Comparison of ENCODE assay signal across 8 mouse cellular contexts in genomic region chr17:32165266-32165802, GRCm38 (mm10). TPM values are rescaled to one million over a fixed set of nuclear protein-coding genes. Genes with fewer than 3 reads are reported as not detected.
DNase-seq lines count a peak whose midpoint lies in the region; ATAC-seq and TF ChIP-seq lines count a peak whose summit lies in the region.

No protein-coding gene starts in this region.

- H3K4me3 ChIP-seq in kidney, adult 2 months (ENCODE audit: insufficient read depth, low read depth, low read length): peak overlapping the region; percentile 27; the same call in 1 of the 2 replicates
- H3K4me3 ChIP-seq in forebrain, embryonic 11.5 days (ENCODE audit: low read depth, low read length): peak overlapping the region; percentile 71
- peak overlapping the region; percentile 84 for H3K4me3 ChIP-seq in limb, embryonic 10.5 days

- no peaks in the 10 kb centered on the region for H3K4me1 ChIP-seq in kidney, adult 2 months (ENCODE audit: control insufficient read depth, insufficient read depth, low read length)
- H3K4me1 ChIP-seq in forebrain, embryonic 11.5 days (replicated peaks; ENCODE audit: control insufficient read depth, insufficient read depth, low read length): peaks cover 22% of the 10 kb centered on the region
- H3K4me1 ChIP-seq in limb, embryonic 10.5 days: peaks cover 55% of the 10 kb centered on the region

- peak overlapping the region; percentile 59 for H3K4me2 ChIP-seq in forebrain, embryonic 11.5 days (ENCODE audit: low read depth, low read length, severe bottlenecking)

- H3K9me3 ChIP-seq in forebrain, embryonic 11.5 days (ENCODE audit: control insufficient read depth, low read length): no peaks in the 10 kb centered on the region
- no peaks in the 10 kb centered on the region for H3K9me3 ChIP-seq in limb, embryonic 10.5 days (replicated peaks)

- WGBS in kidney, adult 2 months: 15% methylated on average over 9 of the region's 9 CpGs
- WGBS in forebrain, embryonic 11.5 days: 2% methylated on average over 9 of the region's 9 CpGs
- WGBS in limb, embryonic 10.5 days: 8% methylated on average over 9 of the region's 9 CpGs

- H3K36me3 ChIP-seq in kidney, adult 2 months (ENCODE audit: control insufficient read depth, insufficient read depth, low read length): no peaks in the 10 kb centered on the region
- H3K36me3 ChIP-seq in forebrain, embryonic 11.5 days (ENCODE audit: control insufficient read depth, insufficient read depth, low read length): no peaks in the 10 kb centered on the region
- H3K36me3 ChIP-seq in limb, embryonic 10.5 days: peaks cover 22% of the 10 kb centered on the region

- H3K27ac ChIP-seq in kidney, adult 2 months (ENCODE audit: insufficient read depth, low read depth, low read length): no peak overlapping the region
- H3K27ac ChIP-seq in forebrain, embryonic 11.5 days (ENCODE audit: low read depth, low read length): peak overlapping the region; percentile 86
- peak overlapping the region; percentile 96 for H3K27ac ChIP-seq in limb, embryonic 10.5 days

- H3K27me3 ChIP-seq in kidney, adult 2 months (replicated peaks; ENCODE audit: control insufficient read depth, insufficient read depth, low read length): no peaks in the 10 kb centered on the region
- H3K27me3 ChIP-seq in forebrain, embryonic 11.5 days (ENCODE audit: control insufficient read depth, insufficient read depth, low read length): no peaks in the 10 kb centered on the region; the same call in 1 of the 2 replicates
- H3K27me3 ChIP-seq in limb, embryonic 10.5 days (ENCODE audit: low read depth, poor library complexity, severe bottlenecking): peaks cover 20% of the 10 kb centered on the region

- no peak for DNase-seq in kidney, adult 2 months
- DNase-seq in kidney, adult 9 months: no peak
- no peak for DNase-seq in forebrain, embryonic 11.5 days (ENCODE audit: low spot score)
- peak; percentile 87 for DNase-seq in limb, embryonic 10.5 days (ENCODE audit: low spot score)
- DNase-seq in neural tube, embryonic 10.5 days (ENCODE audit: extremely low spot score, low spot score): peak; percentile 91
- DNase-seq in yolk sac, embryonic 10.5 days (ENCODE audit: low spot score): no peak
- no peak for DNase-seq in adrenal gland, adult (ENCODE audit: inconsistent age in 2 of 2, low spot score in 1 of 2)

- ATAC-seq in forebrain, embryonic 11.5 days (replicated peaks; ENCODE audit: low FRiP score): peak; percentile 82
- ATAC-seq in inflammation-experienced regulatory T-cells, adult 6 months: no peak

- peak overlapping the region; percentile 91 for H3K9ac ChIP-seq in forebrain, embryonic 11.5 days (ENCODE audit: low read length)

- no peak for TF ChIP-seq CTCF in kidney, adult 2 months (conservative IDR thresholded peaks at IDR 0.05; ENCODE audit: insufficient read depth, insufficient read length, low read depth, low read length)

- no peak for TF ChIP-seq POLR2A in kidney, adult 2 months (IDR thresholded peaks at IDR 0.05; ENCODE audit: low read depth, low read length)

RNA-seq across cellular contexts. Expression of gene Notch3, which starts 1.3 kb away (rescaled TPM):
- polyA plus RNA-seq in kidney, adult 2 months (2012; rRNA removed): 12.0 and 16.9 TPM in 2 replicates
- 26.8 and 30.2 TPM in 2 replicates for polyA plus RNA-seq in forebrain, embryonic 11.5 days (2014; fragmentation: Nextera tagmentation; extraction: Ambion mirVana)
- 23.8 and 32.1 TPM in 2 replicates for polyA plus RNA-seq in limb, embryonic 10.5 days (2016; fragmentation: Nextera tagmentation; extraction: Ambion mirVana)
- polyA plus RNA-seq in inflammation-experienced regulatory T-cells, adult 6 months (2017; shearing (Covaris generic)): not detected

RNA-seq across cellular contexts. Expression of gene Ephx3, which starts 24.0 kb away (rescaled TPM):
- 1.3 TPM in 2 replicates for polyA plus RNA-seq in kidney, adult 2 months (2012; rRNA removed)
- 0.13 and 0.23 TPM in 2 replicates for polyA plus RNA-seq in forebrain, embryonic 11.5 days (2014; fragmentation: Nextera tagmentation; extraction: Ambion mirVana)
- 0.11 TPM in 1 of 2 replicates, not detected in the other for polyA plus RNA-seq in limb, embryonic 10.5 days (2016; fragmentation: Nextera tagmentation; extraction: Ambion mirVana)
- under 1 TPM in 2 of 3 experiments, not detected in 1; 0.15 to 0.23 TPM for polyA plus RNA-seq in inflammation-experienced regulatory T-cells, adult 6 months (2017; shearing (Covaris generic))

Comparison
In these comparisons a context has a peak if more than half of its experiments do, and no peak if none do; other contexts are left out.
1. DNase-seq: peak in limb, embryonic 10.5 days (single experiment) and neural tube, embryonic 10.5 days (single experiment); none in kidney, adult 2 months (single experiment), kidney, adult 9 months (single experiment), forebrain, embryonic 11.5 days (single experiment), yolk sac, embryonic 10.5 days (single experiment) and adrenal gland, adult (0 of 2).
2. H3K4me3 ChIP-seq: peak in every context shown above with its lines; median percentile 84 in limb, embryonic 10.5 days; 71 in forebrain, embryonic 11.5 days; 27 in kidney, adult 2 months.
3. RNA of gene Notch3, which starts 1.3 kb away (polyA plus RNA-seq): 23.8 to 32.1 TPM in limb, embryonic 10.5 days, 26.8 to 30.2 TPM in forebrain, embryonic 11.5 days and 12.0 to 16.9 TPM in kidney, adult 2 months; not detected in inflammation-experienced regulatory T-cells, adult 6 months; every median in the first group is over 10 times any median in the second.